Mouse (Mus musculus): Measurements from ENCODE around the gene Mpeg1. TPM values are rescaled to one million over a fixed set of nuclear protein-coding genes. Genes with fewer than 3 reads are reported as not detected.

Mpeg1 gene
- polyA plus RNA-seq (2012; rRNA removed) = 14.8 and 15.0 TPM in 2 replicates

DNA sequence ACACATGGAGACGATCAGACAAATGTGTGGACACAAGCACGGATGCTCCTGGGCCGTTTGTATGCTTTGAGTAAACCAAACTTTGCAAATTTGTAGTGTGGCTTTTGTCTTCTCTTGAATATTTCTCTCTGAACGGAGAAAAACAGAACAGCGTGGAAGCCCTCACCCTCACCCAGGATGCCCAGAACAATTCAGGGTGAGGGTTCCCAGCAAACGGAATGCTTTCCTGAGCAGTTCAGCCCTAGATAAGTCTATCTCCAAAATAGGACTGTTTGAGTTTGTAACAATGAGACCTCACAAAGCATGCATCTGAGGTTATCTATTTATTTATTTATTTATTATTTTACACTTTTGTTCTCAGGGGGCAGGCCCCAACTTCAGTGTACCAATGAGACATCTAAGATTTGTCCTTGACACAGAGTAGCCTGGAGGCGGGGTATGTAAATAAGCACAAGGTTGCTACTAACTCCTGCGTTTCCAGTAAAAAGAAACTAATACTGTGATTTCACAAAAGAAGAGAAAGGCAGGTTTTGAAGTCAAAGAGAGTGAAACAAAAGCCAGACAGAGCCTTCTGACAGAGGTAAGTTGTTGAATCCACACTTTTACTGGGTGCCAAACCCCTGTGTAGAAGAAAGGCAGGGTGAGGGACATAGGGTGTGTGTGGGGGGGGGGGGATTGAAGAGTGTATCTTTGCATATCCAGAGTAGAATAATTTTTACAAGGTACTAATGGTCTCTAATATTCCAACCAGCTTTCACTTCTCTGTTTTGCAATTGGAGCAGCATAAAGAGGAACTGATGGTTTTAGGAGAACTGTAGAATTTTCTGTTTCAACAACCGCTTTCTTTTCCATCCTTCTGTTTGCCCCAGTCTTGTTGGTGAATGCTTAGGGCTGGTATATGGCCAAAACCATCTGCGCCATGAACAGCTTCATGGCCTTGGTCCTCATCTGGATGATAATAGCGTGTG lies at the start of gene Mpeg1:
Mpeg1 (plus strand) TSS at position 498 of the 968 bp plus-strand sequence.

DNA sequence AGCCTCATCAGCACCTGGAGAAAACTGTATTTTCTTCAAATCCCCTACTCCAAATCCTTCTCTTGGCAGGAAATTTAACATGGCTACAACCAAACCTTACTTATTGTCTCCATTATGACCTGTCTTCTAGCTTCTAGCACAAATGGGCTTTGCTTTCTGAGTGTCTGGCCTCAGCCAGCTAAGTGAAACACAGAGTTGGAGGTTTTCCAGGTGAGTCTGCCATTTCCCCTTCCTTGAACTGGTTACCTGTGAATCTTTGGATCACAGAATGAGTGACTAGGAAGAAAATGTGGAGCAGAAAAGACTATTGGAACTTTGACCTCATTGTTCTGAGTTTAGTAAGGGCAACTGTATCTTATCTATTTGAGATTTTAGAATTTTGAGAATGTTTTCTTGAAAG lies 43.2 kb upstream of the Mpeg1 start, which contains the start of gene Olfr1441:
Olfr1441 (plus strand) TSS at position 73 of the 400 bp plus-strand sequence.

DNA sequence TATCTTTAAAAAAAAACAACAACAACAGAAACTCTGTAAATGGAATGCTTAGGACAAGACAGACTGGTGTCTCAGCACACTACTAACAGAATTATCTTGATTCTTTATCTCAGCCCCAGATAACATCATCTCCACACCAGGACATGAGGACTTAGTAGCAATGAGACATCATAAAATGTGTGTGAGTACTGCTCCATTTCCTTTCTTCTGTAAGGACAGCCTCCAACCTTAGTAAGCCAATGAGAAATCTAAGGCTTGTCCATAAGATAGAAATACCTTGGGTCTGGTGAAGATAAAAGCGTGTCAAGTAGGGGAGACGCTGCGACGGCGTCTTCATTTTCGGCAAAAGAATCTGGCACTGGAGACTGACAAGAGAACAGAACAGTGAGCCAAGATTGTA lies 33.0 kb upstream of the Mpeg1 start, which contains the start of gene Pfpl:
Pfpl (plus strand) TSS at position 301 of the 400 bp plus-strand sequence.

DNA sequence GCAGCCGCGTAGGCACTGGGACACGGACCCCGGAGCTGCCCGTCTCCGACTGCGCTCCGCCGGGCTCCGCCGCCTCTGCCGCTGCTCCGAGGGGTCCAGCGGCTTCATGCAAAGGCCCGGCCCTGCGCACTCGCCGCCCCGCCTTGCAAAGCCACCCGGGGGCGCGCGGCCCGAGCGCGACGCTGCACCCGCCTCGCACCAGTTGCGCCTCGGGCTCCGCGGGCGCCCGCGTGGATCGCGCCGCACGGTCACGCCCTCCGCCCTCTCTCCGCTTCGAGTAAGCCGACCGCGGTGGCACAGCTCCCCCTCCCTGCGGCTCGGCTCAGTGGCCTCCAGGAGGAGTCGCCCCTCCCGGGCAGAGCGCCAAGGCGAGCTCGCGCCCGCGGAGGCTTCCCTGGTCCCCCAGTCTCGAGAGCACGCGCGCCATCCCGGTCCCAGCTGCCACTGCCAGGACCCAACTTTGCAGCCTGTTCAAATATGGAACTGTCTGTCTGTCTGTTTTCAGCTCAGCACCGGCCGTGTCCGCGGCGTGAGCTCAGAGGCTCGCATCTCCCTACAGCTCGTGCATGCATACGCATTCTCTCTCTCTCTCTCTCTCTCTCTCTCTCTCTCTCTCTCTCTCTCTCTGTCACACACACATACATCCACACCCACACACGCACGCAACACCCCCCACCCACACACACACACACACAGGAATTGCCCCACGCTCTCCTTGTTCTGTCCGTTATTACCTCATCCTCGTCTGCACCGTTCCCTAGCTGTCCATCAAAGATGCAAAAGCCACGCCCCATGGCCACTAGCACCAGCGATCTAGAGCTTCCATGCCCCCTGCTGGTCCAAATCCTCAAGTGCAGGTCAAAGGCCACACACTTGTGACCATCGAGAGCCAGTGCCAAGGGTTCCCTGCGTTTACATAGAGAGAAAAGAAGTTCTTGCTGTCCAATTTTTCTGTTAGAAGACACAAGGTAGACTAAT lies 41.1 kb downstream of the Mpeg1 start, which contains the start of gene Dtx4:
Dtx4 (minus strand) TSS at position 85 of the 978 bp plus-strand sequence.

Other genes starting within 250 kb of the Mpeg1 start
- gene Olfr1432, start 228.2 kb upstream of the Mpeg1 start, polyA plus RNA-seq (2012; rRNA removed) = not detected in 2 replicates
- gene Olfr262, start 219.1 kb upstream of the Mpeg1 start, polyA plus RNA-seq (2012; rRNA removed) = not detected in 2 replicates
- not detected in 2 replicates for gene Olfr235, start 199.7 kb upstream of the Mpeg1 start, polyA plus RNA-seq (2012; rRNA removed)
- not detected in 2 replicates for gene Olfr1434, start 180.9 kb upstream of the Mpeg1 start, polyA plus RNA-seq (2012; rRNA removed)
- not detected in 2 replicates for gene Olfr1436, start 161.6 kb upstream of the Mpeg1 start, polyA plus RNA-seq (2012; rRNA removed)
- not detected in 2 replicates for gene Olfr1437, start 135.7 kb upstream of the Mpeg1 start, polyA plus RNA-seq (2012; rRNA removed)
- not detected in 2 replicates for gene Olfr1438-ps1, start 124.9 kb upstream of the Mpeg1 start, polyA plus RNA-seq (2012; rRNA removed)
- not detected in 2 replicates for gene Olfr1440, start 73.5 kb upstream of the Mpeg1 start, polyA plus RNA-seq (2012; rRNA removed)
- not detected in 2 replicates for gene Olfr1441, start 43.3 kb upstream of the Mpeg1 start, polyA plus RNA-seq (2012; rRNA removed)
- gene Pfpl, start 32.9 kb upstream of the Mpeg1 start, polyA plus RNA-seq (2012; rRNA removed) = not detected in 2 replicates
- gene Dtx4, start 40.7 kb downstream of the Mpeg1 start, polyA plus RNA-seq (2012; rRNA removed) = 2.3 and 2.4 TPM in 2 replicates
- 10.3 and 11.9 TPM in 2 replicates for gene Fam111a, start 85.0 kb downstream of the Mpeg1 start, polyA plus RNA-seq (2012; rRNA removed)
- gene Gm4952, start 139.2 kb downstream of the Mpeg1 start, polyA plus RNA-seq (2012; rRNA removed) = 115 and 136 TPM in 2 replicates
- 0.86 and 2.3 TPM in 2 replicates for gene Glyat, start 172.5 kb downstream of the Mpeg1 start, polyA plus RNA-seq (2012; rRNA removed)
- gene Olfr1442, start 209.7 kb downstream of the Mpeg1 start, polyA plus RNA-seq (2012; rRNA removed) = not detected in 2 replicates
- gene Olfr1443, start 217.3 kb downstream of the Mpeg1 start, polyA plus RNA-seq (2012; rRNA removed) = not detected in 2 replicates
- gene Keg1, start 235.0 kb downstream of the Mpeg1 start, polyA plus RNA-seq (2012; rRNA removed) = 24.3 and 29.5 TPM in 2 replicates